Mouse (Mus musculus) left cerebral cortex, adult 11 months (tissue): ENCODE measurements around the gene Hspb11.
A peak's percentile ranks its signal among the peaks of the same experiment; 100 is the strongest.

Experiments used
- DNase-seq: peaks from one replicate; pipeline ENCODE4 v3.0.0; 2022; ENCODE audit warnings: low spot score

The Hspb11 gene

DNA sequence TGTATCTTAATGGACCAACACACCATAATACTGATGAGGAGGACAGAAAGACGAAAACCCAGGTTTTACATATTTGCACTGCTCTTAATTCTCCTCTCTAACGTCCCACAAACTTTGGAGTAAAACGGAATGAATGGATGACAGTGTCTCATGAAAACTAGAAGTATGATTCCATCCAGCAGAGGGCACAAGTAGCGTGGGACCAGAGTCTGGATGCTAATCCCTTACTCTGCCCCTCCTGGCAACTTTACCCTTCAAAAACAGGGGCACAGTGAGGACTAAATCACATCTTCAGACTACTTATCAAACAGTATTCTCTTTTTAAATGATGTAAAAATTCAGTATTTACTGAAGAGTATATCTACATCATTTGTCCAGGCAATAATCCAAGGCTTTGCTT is 2.9 kb upstream of the Hspb11 start:
- peak; percentile 40 for DNase-seq

DNA sequence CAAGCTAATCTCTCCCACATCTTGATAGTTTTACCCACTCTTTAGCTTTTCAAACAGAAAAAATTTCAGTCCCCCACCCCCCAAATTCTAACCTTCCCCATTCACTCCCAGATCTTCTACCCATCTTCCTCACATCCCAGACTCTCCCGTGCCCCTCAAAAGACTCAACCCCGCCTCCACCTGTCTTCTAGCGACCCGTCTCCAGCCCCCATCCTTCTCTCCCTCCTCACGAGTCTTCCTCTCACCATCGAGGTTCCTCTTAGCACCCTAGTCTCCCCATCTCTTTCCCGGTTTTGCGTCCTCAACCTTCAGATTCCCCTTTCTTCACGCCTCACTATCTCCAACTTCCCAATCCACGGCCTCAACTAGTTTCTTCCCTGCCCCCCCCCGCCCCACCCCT is 871 bp upstream of the Hspb11 start:
- DNase-seq = no peak

DNA sequence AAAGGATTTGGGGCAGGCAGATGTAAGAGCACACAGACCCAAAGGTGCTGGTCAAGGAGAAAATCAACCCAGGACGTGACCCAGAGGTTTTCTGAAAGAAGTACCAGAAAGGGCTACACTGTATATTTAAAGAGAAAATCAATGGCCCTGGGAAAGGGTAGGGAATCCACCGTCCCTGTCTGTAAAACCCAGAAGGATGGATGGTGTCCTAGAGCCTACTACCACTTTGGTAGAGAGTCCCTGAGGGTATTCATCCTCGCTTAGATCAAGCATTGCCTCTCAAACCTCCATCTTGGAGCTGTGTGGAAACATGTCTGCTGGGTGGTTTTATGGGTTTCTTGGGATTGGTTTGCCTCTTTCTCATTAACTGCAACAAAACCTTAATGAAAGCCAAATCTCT is 1.0 kb downstream of the Hspb11 start:
- DNase-seq = no peak

DNA sequence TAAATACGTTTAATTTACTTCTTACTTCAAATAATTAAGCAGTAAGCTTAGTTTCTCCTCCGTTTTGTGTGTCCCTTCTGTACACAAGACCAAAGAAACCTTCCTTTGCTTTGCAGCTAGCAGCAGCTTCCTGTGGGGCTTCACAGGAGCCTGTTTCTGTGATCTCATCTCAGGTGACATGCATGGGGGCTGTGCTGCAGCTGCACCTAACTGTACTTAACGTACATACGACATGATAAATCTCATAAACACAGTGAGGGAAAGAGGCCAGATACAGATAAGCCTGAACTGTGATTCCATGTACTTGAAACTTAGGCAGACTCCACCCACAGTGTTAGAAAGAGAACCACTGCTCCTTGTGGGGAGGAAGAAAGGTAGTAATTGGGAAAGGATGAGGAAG is 6.6 kb downstream of the Hspb11 start:
- DNase-seq = no peak

DNA sequence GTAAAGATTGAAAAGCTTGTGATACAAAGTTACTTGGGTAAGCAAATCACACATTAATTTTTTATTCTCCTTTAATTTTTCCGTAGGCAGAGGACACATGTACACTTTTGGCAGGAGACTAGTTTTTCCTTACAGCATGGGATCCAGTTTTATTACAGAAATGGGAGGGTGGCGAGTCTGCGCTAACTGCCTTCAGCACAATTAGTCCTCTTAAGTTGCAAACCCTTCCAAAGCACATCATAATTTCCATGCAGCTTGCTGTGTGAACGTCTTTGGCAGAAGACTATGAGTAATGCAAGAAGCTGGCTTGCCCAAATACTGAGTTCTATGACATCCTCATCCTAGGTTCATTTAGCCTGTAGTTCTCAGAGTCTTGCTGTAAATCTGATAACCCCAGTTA is 20.3 kb downstream of the Hspb11 start:
- no peak for DNase-seq

DNA sequence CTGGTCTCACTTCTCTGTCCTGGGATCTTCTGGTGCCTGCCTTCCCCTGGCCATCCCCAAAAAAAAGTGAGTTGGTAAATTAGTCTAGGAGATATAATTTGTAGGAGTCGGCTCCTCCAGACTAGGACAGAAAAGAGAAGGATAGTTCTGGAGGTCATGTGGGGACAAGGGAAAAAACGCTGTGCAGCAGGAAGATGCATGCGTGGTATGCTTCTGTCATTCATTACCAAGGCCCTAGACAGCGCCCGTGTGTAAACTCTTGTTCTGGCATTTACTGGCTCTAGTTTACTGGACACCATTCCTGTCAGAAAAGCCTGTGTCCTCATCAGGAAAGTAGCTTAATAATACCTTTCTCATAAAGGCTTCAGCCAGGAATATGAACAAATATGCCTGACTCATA is 21.1 kb downstream of the Hspb11 start:
- DNase-seq = no peak

DNA sequence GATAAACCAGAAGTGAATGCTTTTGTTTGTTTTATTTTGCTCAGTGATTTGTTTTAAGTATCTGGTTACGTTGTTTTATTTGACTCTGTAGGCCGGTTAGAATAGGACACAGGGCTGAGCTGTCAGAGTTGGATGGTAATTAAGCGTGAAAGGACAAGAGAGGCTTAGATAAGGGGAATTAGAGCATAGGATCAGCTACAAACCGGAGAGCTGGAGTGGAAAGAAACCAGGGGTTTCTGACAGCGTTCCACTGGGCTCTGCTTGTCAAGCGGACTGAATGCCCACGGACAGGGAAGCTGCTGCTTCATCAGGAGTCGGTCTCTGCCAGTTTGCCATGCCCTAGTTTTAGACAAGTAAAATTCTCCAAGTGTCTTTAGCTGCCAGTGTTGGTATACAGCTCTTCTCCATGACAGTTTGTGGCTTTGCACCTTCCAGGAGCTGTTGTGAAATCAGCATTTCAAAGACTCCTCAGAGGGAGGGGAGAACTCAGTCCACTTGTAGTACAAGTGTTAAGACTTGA is 24.9 kb downstream of the Hspb11 start:
- no peak for DNase-seq

DNA sequence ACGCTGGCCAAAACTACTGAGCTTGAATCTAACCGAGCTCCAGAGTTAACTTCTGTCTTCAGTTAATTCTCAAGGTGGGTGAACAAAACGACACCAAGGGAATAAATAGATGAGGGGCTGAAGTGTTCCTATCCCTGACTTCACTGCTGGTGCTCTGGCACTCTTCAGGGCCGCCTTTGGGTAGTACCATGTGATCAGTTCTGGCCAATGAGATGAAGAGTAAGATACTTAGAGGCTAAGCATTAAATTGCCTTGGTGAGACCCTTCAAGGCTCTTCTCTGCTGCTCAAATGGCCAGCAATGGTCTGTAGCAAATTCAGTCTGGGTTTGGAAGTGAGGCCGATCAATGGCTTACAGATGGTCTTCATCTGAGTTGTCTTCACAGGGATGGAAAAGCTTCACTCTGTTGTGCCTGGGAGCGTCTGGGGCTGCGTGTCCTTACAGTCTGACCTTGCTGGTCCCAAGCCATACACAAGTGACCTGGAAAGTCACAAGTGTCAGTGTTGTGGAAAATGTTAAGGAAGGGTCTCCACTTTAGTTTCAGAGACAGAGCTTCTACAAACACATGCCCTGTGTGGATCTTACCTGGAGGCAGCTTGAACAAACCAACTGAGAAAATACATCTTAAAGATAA is 27.6 kb downstream of the Hspb11 start:
- DNase-seq = no peak

DNA sequence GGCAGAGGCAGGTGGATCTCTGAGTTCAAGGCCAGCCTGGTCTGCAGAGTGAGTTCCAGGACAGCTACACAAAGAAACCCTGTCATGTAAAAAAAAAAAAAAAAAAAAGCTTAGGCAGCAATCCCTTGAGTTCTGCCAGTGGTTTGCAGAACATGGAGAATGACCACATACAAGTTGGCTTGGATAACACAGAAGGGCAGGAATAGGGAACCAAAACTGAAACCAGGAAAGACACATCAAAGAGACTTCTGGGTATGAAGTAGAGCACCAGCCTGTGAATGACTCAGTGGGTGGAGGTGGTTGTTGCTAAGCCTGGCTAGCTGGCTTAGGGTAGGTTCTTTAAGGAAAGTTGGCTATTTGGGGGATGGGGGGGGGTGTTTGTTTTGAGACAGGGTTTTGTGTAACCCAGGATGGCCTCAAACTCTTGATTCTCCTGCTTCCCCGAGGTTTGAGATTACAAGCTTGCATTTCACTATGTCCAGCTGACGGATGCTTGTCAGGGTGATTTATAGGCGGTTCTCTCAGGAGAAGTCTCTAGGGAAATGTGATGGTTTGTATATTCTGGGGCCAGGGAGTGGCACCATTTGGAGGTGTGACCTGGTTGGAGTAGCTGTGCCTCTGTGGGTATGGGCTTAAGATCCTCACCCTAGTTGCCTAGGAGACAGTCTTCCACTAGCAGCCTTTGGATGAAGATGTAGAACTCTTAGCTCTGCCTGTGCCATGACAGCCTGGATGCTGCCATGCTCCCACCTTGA is 32.2 kb downstream of the Hspb11 start:
- DNase-seq = no peak

DNA sequence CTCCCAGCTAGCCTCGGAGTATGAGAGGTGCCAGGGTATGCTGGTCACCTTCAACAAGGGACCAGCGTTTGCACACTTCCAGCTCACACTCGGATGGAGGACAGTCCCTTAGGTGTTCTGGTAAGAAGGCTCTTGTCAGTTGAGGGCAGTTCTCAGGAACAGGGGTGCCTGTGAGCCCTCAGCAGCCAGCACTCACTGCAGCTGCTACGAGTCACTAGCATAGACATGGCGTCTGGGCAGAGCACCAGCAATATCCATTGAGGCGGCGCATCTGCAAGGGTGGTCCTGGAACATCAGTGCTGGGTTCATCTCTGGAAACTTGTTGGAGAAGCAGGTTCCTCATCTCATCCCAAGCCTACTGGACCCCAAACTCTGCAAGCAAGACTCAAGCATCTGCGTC is 33.0 kb downstream of the Hspb11 start:
- DNase-seq = no peak

DNA sequence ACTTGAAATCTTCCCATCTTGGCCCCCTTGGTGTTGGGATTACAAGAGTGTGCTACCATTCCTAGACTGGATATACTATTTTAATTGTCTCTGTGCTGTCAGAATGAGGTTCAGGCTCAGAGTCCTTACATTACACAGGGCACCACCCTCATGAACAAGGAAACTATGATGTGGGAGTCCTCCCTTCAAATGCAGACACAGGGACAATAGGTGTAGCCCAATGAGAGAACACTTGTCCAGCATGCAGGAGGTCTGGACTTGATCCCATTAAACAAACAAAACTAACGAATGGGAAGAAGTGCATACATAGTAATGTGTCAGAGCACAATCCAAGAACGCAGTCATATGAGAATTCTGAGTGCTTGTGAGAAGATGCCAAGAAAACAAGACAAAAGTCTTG is 34.1 kb downstream of the Hspb11 start:
- DNase-seq = no peak

DNA sequence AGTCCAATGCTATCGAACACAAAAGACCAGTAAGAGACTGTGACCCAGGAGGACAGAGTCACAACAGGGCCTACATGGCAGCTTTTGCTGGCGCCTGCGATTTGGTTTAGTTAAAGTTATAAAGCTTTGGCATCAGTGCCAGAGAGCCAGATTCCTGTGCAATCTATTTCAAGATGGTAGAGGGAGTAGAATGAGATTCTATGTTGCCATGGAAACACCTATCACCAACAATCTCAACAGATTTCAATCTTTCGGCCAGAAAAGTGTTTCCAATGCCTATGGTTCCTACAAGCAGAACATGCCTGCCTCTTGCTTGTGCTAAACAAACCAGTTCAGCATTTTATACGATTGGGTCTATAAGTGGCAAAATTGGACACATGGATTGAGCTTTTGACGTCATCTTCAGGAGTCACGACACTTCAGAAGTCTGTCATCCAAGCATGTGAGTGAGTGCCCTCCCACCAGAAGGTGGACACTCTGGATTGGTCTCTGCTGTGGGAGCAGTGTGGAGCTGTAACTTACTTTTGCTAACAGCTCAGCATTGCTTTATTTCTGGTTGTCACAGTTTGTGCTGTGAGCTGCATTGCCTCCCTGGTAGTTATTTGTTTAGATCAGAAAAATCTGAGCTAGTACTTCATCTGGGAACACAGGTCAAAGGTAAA is 38.3 kb downstream of the Hspb11 start:
- no peak for DNase-seq

DNA sequence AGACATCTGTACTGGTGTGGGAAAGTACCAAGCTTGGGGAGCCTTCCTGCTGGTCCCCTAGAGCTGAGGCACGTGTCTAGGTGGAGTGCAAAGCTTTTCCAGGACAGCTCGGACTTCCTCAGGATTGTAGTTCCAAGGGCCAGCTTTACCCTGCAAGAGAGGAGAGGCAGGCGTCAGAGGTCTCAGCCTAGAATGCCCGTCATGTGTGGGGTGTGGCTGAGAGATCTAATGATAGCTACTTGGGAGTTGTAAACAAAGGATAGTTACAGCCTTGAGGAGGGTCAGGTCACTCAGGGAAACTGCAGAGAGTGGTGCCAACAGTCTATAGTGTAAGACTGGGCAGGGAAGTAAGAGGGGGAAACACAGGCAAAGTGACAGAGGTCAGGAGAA is 38.9 kb downstream of the Hspb11 start:
- DNase-seq = no peak

DNA sequence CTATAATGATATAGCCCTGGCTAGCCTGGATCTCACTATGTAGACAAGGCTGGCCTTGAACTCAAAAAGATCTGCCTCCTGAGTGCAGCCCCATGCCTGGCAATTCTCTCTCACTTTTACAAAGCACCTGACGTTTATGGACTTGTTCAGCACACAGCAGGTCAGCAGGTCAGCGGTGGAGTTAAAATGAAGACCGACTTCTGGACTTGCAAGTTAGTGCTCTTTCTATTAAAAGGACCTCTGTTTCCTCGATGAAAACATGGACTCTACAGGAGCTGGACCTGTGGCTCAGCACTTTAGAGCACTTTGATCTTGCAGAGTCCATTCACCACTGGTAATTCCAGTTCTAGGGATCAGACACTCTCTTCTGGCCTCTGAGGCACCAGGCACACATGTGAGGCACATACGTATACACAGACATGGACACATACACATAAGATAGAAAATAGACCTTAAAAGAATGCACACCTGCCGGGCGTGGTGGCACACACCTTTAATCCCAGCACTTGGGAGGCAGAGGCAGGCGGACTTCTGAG is 44.7 kb downstream of the Hspb11 start:
- DNase-seq = no peak

DNA sequence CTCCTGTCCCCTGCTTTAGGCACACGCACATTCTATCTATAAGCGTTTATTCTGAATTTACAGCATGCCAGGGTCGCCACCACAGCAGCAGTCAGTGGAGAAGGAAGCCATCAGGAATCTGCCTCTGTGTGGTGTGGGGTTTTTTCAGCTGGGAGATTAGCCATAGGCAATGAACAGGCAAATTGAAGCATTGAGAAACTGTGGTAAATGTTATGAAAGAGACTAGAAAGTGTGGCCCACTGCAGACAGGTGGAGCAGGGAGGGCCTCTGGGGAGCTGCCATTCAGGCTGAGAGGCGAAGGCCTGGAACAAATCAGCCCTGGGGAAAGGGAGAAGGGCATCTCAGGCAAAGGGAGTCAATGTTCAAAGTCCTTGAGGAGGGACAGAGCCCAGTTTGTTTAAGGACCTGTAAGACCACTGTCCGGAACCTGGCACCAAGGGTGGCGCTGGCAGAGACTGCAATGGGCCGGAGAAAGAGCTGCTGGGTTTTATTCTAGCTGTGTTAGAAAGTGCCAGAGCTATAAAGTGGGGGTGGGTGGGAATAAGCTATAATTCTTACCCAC is 46.5 kb downstream of the Hspb11 start:
- no peak for DNase-seq

DNA sequence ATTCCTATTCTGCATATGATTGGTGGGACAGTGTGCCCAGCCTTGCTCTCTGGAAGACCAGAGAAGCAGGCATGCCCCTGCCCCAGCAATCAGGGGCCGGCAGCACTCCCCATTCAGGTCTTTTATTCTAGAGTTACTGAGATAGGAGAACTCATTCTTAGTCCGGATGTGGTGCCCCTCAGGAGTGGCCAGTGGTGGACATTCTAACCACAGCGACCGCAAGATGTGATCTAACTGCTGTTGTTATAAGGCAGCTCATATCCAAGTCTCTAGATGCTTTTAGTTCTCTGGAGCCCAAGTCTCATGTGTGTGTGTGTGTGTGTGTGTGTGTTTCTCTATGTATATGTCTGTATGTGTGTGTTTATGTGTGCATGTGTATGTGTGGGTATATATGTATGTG is 47.0 kb downstream of the Hspb11 start:
- DNase-seq = no peak

DNA sequence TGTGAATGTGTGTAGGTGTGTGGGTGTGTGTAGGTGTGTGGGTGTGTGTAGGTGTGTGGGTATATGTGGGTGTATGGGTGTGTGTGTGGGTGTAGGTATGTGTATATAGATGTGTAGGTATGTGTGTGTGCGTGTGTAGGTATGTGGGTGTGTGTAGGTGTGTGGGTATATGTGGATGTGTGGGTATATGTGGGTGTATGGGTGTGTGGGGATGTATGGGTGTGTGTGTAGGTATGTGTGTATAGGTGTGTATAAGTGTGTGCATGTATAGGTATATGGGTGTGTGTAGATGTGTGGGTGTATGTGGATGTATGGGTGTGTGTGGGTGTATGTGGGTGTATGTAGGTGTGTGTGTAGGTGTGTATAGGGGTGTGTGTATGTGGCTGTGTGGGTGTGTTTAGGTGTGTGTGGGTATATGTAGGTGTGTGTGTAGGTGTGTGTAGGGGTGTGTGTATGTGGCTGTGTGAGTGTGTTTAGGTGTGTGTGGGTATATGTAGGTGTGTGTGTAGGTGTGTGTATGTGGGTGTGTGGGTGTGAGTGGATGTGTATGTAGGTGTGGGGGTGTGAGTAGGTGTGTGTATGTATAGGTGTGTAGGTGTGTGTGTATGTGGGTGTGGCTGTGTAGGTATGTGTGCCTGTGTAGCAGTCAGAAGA is 47.6 kb downstream of the Hspb11 start:
- no peak for DNase-seq

DNA sequence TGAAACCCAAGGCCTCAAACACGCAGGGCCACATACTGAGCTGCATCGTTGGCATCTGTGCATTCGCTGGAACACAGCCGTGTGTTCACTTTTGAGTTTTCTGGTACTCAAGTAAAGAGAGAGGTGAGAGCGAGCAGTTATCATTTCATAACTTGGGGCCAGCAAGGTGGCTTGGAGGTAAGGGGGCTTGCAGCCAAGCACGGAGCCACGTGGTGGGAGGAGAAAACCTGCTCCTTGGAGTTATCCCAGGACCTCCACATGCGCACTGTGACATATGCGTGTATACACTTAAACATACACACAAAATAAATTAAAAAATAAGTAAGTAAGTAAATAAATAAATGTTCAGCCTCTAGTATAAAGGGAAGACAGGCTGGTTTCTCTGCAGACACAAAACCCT is 48.8 kb downstream of the Hspb11 start:
- no peak for DNase-seq

DNA sequence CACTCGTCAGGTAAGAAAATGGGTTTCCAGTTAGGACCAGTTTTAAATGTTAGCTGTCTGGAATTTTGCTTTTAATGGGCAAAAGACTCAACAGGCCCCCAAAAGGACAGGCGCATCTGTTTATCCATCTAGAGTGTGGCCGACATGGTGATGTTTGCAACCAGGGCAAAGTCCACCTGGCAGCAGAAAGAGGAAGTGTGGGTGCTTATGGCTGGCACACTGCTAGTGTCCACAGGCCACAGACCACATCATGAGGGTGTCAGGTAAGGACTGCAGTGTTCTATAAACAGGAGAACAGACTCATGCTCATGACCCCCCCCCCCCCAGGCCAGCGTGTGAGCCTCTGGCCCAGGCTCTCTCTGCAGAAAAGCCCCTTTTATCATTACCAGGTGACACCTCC is 49.4 kb downstream of the Hspb11 start:
- no peak for DNase-seq

DNA sequence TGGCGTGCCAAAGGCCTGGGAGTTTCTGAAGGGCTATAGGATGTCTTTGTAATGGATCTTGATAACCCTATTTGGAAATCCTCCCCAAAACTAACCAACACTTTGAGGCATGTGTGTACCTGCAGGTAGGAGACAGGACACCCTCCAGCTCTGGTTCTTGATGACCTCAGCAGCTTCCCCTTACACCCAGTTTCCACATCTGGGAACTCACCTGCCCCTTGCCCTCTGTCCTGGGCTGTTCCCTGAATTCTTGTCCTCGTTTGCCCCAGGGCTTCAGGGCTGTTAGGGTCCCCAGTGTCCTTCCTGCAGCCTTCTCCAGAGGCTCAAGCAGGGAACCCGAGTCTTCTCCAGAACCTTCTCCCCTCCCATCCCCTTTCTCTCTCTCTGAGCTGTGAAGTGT is 50.1 kb downstream of the Hspb11 start:
- DNase-seq = no peak

DNA sequence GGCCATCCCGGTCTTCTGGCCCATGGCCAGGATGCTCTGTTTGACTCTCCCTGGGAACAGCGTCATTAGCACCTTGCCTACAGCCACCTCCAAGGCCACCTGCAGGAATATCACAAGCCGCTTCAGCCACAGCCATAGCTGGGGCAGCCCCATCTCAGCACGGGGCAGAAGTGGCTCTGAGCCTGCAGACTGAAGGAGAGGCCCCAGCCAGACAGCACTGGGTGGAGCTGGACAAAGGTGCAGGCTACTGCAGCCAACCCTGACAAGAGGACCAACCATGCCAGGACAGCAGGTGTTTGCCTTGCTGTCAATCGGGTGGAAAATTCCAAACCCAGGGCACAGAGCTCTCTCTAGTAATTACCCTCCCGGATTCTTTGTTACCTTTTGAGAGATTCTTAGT is 53.6 kb downstream of the Hspb11 start, which contains the start of gene Dio1:
Dio1 (minus strand) TSS at position 204 of the 400 bp plus-strand sequence.
- no peak for DNase-seq
